8 mouse cellular contexts compared by ENCODE assay signal in genomic region chr19:10710088-10710511, GRCm38 (mm10). TPM values are rescaled to one million over a fixed set of nuclear protein-coding genes. Genes with fewer than 3 reads are reported as not detected.
DNase-seq lines count a peak whose midpoint lies in the region; ATAC-seq and TF ChIP-seq lines count a peak whose summit lies in the region.

No protein-coding gene starts in this region.

- H3K9me3 ChIP-seq in G1E (replicated peaks) = no peaks in the 10 kb centered on the region
- H3K9me3 ChIP-seq in forebrain, embryonic 14.5 days (replicated peaks; ENCODE audit: control insufficient read depth, low read length) = no peaks in the 10 kb centered on the region

- DNase-seq in G1E (ENCODE audit: low spot score) = peak; percentile 51
- DNase-seq in cerebellum, adult 11-12 months = peak; percentile 92
- DNase-seq in forebrain, embryonic 14.5 days (ENCODE audit: low spot score) = peak; percentile 75
- DNase-seq in heart, postnatal 14 days = peak; percentile 63 to 74
- peak; percentile 75 to 81 for DNase-seq in kidney, postnatal 4 days
- peak; percentile 36 to 38 for DNase-seq in lung, adult 18-20 months
- peak; percentile 65 to 66 for DNase-seq in thymus, postnatal 36 days

- H3K4me2 ChIP-seq in forebrain, embryonic 14.5 days (ENCODE audit: low read length) = peak overlapping the region; percentile 21; the same call in 1 of the 2 replicates

- peak overlapping the region; percentile 30; the same call in 1 of the 2 replicates for H3K9ac ChIP-seq in forebrain, embryonic 14.5 days (ENCODE audit: low read length)

- no peak for ATAC-seq in G1E (ENCODE audit: extremely low read depth, insufficient number of reproducible peaks, low FRiP score, poor library complexity, severe bottlenecking)
- ATAC-seq in forebrain, embryonic 14.5 days = peak; percentile 49

- H3K4me1 ChIP-seq in G1E (ENCODE audit: insufficient read depth, low read depth, low read length) = peaks cover 26% of the 10 kb centered on the region
- peaks cover 17% of the 10 kb centered on the region for H3K4me1 ChIP-seq in forebrain, embryonic 14.5 days (ENCODE audit: control insufficient read depth, insufficient read depth, low read length)
- H3K4me1 ChIP-seq in olfactory bulb, adult 2 months (ENCODE audit: control insufficient read depth, insufficient read depth, low read length) = peaks cover 17% of the 10 kb centered on the region

- intact Hi-C loops in heart, postnatal 14 days (cut with DNase I) = no loop called here

- peak overlapping the region; percentile 97 for H3K27ac ChIP-seq in forebrain, embryonic 14.5 days (ENCODE audit: low read depth, low read length)
- H3K27ac ChIP-seq in olfactory bulb, adult 2 months (ENCODE audit: insufficient read depth, low read depth, low read length) = 0 out of 2 replicates have a peak overlapping the region, but pooled peaks have one; percentile 14

- no peak; the same call in 1 of the 2 replicates for TF ChIP-seq CTCF in G1E (IDR thresholded peaks at IDR 0.05; ENCODE audit: low read depth, low read length)
- TF ChIP-seq CTCF in olfactory bulb, adult 2 months (IDR thresholded peaks at IDR 0.05; ENCODE audit: insufficient read depth, low read depth, low read length) = peak; percentile 41; the same call in 1 of the 2 replicates

- no peaks in the 10 kb centered on the region; the same call in 1 of the 2 replicates for H3K27me3 ChIP-seq in G1E (ENCODE audit: insufficient read depth, low read length)
- H3K27me3 ChIP-seq in forebrain, embryonic 14.5 days (replicated peaks; ENCODE audit: control insufficient read depth, insufficient read depth, low read length) = no peaks in the 10 kb centered on the region

- no peak overlapping the region for H3K4me3 ChIP-seq in G1E (ENCODE audit: low read depth, low read length)
- no peak overlapping the region for H3K4me3 ChIP-seq in forebrain, embryonic 14.5 days (ENCODE audit: low read depth, low read length)
- no peak overlapping the region for H3K4me3 ChIP-seq in olfactory bulb, adult 2 months (ENCODE audit: insufficient read depth, low read depth, low read length)

- TF ChIP-seq POLR2A in olfactory bulb, adult 2 months (IDR thresholded peaks at IDR 0.05; ENCODE audit: insufficient read depth, low read depth, low read length) = no peak

- peaks cover 96% of the 10 kb centered on the region for H3K36me3 ChIP-seq in G1E (replicated peaks)
- H3K36me3 ChIP-seq in forebrain, embryonic 14.5 days (ENCODE audit: control insufficient read depth, insufficient read depth, low read length) = peaks cover 63% of the 10 kb centered on the region

- WGBS in forebrain, embryonic 14.5 days = 56% methylated on average over 9 of the region's 9 CpGs
- 50% methylated on average over 9 of the region's 9 CpGs for WGBS in olfactory bulb, adult 2 months

RNA-seq across cellular contexts. Expression of gene Vps37c, which starts 21.6 kb away (rescaled TPM):
- 16.3 and 27.1 TPM in 2 replicates for total RNA-seq in G1E (2014; fragmentation: Nextera tagmentation)
- total RNA-seq in G1E (2017) = 5.2 TPM in 2 replicates
- polyA plus RNA-seq in G1E (2012) = 34.9 and 40.0 TPM in 2 replicates
- 31.9 and 36.4 TPM in 2 replicates for polyA plus RNA-seq in forebrain, embryonic 14.5 days (2014; fragmentation: Nextera tagmentation; extraction: Ambion mirVana)
- total RNA-seq in heart, postnatal 14 days (2021) = 10 to 100 TPM; 18.6 to 20.0 TPM
- not detected in 2 replicates for polyA plus RNA-seq in olfactory bulb, adult 2 months (2012; ENCODE audit: insufficient read depth, insufficient read length, low replicate concordance, missing spikeins)

RNA-seq across cellular contexts. Expression of gene Cd5, which starts 28.7 kb away (rescaled TPM):
- total RNA-seq in G1E (2014; fragmentation: Nextera tagmentation) (not detected in 2 replicates), G1E (2017) (0.11 and 0.17 TPM in 2 replicates)
- not detected in 2 replicates for polyA plus RNA-seq in G1E (2012)
- polyA plus RNA-seq in forebrain, embryonic 14.5 days (2014; fragmentation: Nextera tagmentation; extraction: Ambion mirVana) = 0.29 TPM in 1 of 2 replicates, not detected in the other
- 1 to 10 TPM in 1 of 2 experiments, under 1 TPM in 1; 0.36 to 4.9 TPM for total RNA-seq in heart, postnatal 14 days (2021)
- polyA plus RNA-seq in olfactory bulb, adult 2 months (2012; ENCODE audit: insufficient read depth, insufficient read length, low replicate concordance, missing spikeins) = not detected in 2 replicates

RNA-seq across cellular contexts. Expression of gene Pga5, which starts 32.2 kb away (rescaled TPM):
- 1.6 and 2.4 TPM in 2 replicates for total RNA-seq in G1E (2014; fragmentation: Nextera tagmentation)
- 1.6 and 1.9 TPM in 2 replicates for total RNA-seq in G1E (2017)
- 0.14 TPM in 2 replicates for polyA plus RNA-seq in G1E (2012)
- polyA plus RNA-seq in forebrain, embryonic 14.5 days (2014; fragmentation: Nextera tagmentation; extraction: Ambion mirVana) = not detected in 2 replicates
- total RNA-seq in heart, postnatal 14 days (2021) = not detected
- not detected in 2 replicates for polyA plus RNA-seq in olfactory bulb, adult 2 months (2012; ENCODE audit: insufficient read depth, insufficient read length, low replicate concordance, missing spikeins)

Comparison
In these comparisons a context has a peak if more than half of its experiments do, and no peak if none do; other contexts are left out.
1. DNase-seq: peak in every context shown above with its lines; median percentile 92 in cerebellum, adult 11-12 months; 78 in kidney, postnatal 4 days; 75 in forebrain, embryonic 14.5 days; 68 in heart, postnatal 14 days; 66 in thymus, postnatal 36 days; 51 in G1E; 37 in lung, adult 18-20 months.